Mouse (Mus musculus) bone marrow, adult 2 months (tissue): ENCODE measurements around the gene Prkcq.

Experiments
- CTCF ChIP-seq: fragments of 200-500 bp; IDR thresholded peaks from 2 replicates; pipeline ENCODE4 v1.5.1; 2011; ENCODE audit warnings: low read length, control low read depth; ENCODE audit not compliant: control insufficient read depth, insufficient read depth
- POLR2A ChIP-seq: fragments of 200-500 bp; IDR thresholded peaks from 2 replicates; pipeline ENCODE4 v1.6.1; 2011; ENCODE audit warnings: low read depth, mild to moderate bottlenecking, control low read depth, low read length, borderline replicate concordance; ENCODE audit not compliant: control insufficient read depth

GRCm38 (mm10) chr2:11161336-11161735, 10.6 kb upstream of the Prkcq start:
- TF ChIP-seq CTCF (no peak), POLR2A (no peak)
